In genomic region chr13:116711148-116711865, GRCm38 (mm10) we compare ENCODE assay signal across 8 mouse cellular contexts.
DNase-seq lines count a peak whose midpoint lies in the region; ATAC-seq and TF ChIP-seq lines count a peak whose summit lies in the region.

No protein-coding gene starts in this region.

- no peak for TF ChIP-seq CTCF in ES-Bruce4 (IDR thresholded peaks at IDR 0.05; ENCODE audit: low read depth, low read length)
- TF ChIP-seq CTCF in liver, postnatal 0 days (IDR thresholded peaks at IDR 0.05; ENCODE audit: low read depth): no peak
- TF ChIP-seq CTCF in left cerebral cortex, adult 2 months (IDR thresholded peaks at IDR 0.05): no peak
- TF ChIP-seq CTCF in layer of hippocampus, adult 2 months (conservative IDR thresholded peaks at IDR 0.05): no peak

- ATAC-seq in forebrain, embryonic 15.5 days (replicated peaks): peak; percentile 53
- peak; percentile 48 for ATAC-seq in liver, postnatal 0 days

- peaks cover 9% of the 10 kb centered on the region for H3K27me3 ChIP-seq in ES-Bruce4 (ENCODE audit: control insufficient read depth, insufficient read depth, low read length, poor library complexity, severe bottlenecking)
- H3K27me3 ChIP-seq in forebrain, embryonic 15.5 days: peaks cover 49% of the 10 kb centered on the region
- H3K27me3 ChIP-seq in liver, postnatal 0 days (ENCODE audit: insufficient read depth, low read length): peaks cover 57% of the 10 kb centered on the region

- H3K36me3 ChIP-seq in ES-Bruce4 (ENCODE audit: control insufficient read depth, insufficient read depth, low read length, poor library complexity, severe bottlenecking): no peaks in the 10 kb centered on the region
- H3K36me3 ChIP-seq in forebrain, embryonic 15.5 days: no peaks in the 10 kb centered on the region
- no peaks in the 10 kb centered on the region for H3K36me3 ChIP-seq in liver, postnatal 0 days (replicated peaks; ENCODE audit: insufficient read depth, low read length)

- H3K9me3 ChIP-seq in ES-Bruce4 (replicated peaks; ENCODE audit: control insufficient read depth, insufficient read depth, low read length, poor library complexity, severe bottlenecking): no peaks in the 10 kb centered on the region
- no peaks in the 10 kb centered on the region for H3K9me3 ChIP-seq in forebrain, embryonic 15.5 days
- no peaks in the 10 kb centered on the region for H3K9me3 ChIP-seq in liver, postnatal 0 days (ENCODE audit: low read length)

- peak overlapping the region; percentile 55 for H3K4me2 ChIP-seq in forebrain, embryonic 15.5 days (replicated peaks)
- H3K4me2 ChIP-seq in liver, postnatal 0 days (ENCODE audit: low read depth, low read length): peak overlapping the region; percentile 64

- peak overlapping the region; percentile 24 for H3K4me3 ChIP-seq in ES-Bruce4 (ENCODE audit: low read depth, low read length)
- peak overlapping the region; percentile 31 for H3K4me3 ChIP-seq in forebrain, embryonic 15.5 days
- H3K4me3 ChIP-seq in liver, postnatal 0 days (ENCODE audit: low read depth, low read length): peak overlapping the region; percentile 32
- no peak overlapping the region for H3K4me3 ChIP-seq in left cerebral cortex, adult 2 months
- no peak overlapping the region for H3K4me3 ChIP-seq in layer of hippocampus, adult 2 months

- no peak for TF ChIP-seq POLR2A in ES-Bruce4 (IDR thresholded peaks at IDR 0.05; ENCODE audit: insufficient read depth, low read length)

- DNase-seq in adrenal gland, postnatal 14 days: peak; percentile 19
- no peak for DNase-seq in adrenal gland, adult 18-20 months (ENCODE audit: low spot score in 2 of 2)
- peak; percentile 21 for DNase-seq in liver, postnatal 0 days
- no peak for DNase-seq in left cerebral cortex, adult 2 months (ENCODE audit: extremely low spot score in 1 of 2, low spot score in 2 of 2)
- DNase-seq in left cerebral cortex, adult 18-20 months (ENCODE audit: low spot score in 2 of 2): no peak
- DNase-seq in layer of hippocampus, adult 2 months (ENCODE audit: low spot score in 2 of 2): no peak

- no peak overlapping the region for H3K9ac ChIP-seq in ES-Bruce4 (ENCODE audit: low read depth, poor library complexity, severe bottlenecking)
- peak overlapping the region; percentile 27; the same call in 1 of the 2 replicates for H3K9ac ChIP-seq in forebrain, embryonic 15.5 days (replicated peaks)
- no peak overlapping the region for H3K9ac ChIP-seq in liver, postnatal 0 days (replicated peaks)

- no peak for TF ChIP-seq EP300 in ES-Bruce4 (IDR thresholded peaks at IDR 0.05; ENCODE audit: insufficient read depth, low read depth, low read length)
- TF ChIP-seq EP300 in liver, postnatal 0 days (IDR thresholded peaks at IDR 0.05; ENCODE audit: low read depth): no peak

- no peaks in the 10 kb centered on the region for H3K4me1 ChIP-seq in ES-Bruce4 (ENCODE audit: control insufficient read depth, insufficient read depth, low read length)
- H3K4me1 ChIP-seq in forebrain, embryonic 15.5 days: peaks cover 31% of the 10 kb centered on the region
- no peaks in the 10 kb centered on the region for H3K4me1 ChIP-seq in liver, postnatal 0 days (ENCODE audit: insufficient read depth)

- H3K27ac ChIP-seq in ES-Bruce4 (ENCODE audit: insufficient read depth, low read length): no peak overlapping the region
- H3K27ac ChIP-seq in forebrain, embryonic 15.5 days (replicated peaks): peak overlapping the region; percentile 41
- H3K27ac ChIP-seq in liver, postnatal 0 days (ENCODE audit: low read depth): no peak overlapping the region
- no peak overlapping the region for H3K27ac ChIP-seq in left cerebral cortex, adult 2 months
- no peak overlapping the region for H3K27ac ChIP-seq in layer of hippocampus, adult 2 months

- 2% methylated on average over 22 of the region's 22 CpGs for WGBS in forebrain, embryonic 15.5 days
- WGBS in liver, postnatal 0 days (ENCODE audit: insufficient replicate concordance): 3% methylated on average over 22 of the region's 22 CpGs

- intact Hi-C loops in left cerebral cortex, adult 2 months (cut with DNase I): loop anchor here (5.0 kb wide), 1 partner anchor 1724 kb away; no protein-coding TSS in a partner anchor

Comparison
In these comparisons a context has a peak if more than half of its experiments do, and no peak if none do; other contexts are left out.
1. DNase-seq: peak in adrenal gland, postnatal 14 days (single experiment) and liver, postnatal 0 days (single experiment); none in adrenal gland, adult 18-20 months (0 of 2), left cerebral cortex, adult 2 months (0 of 2), left cerebral cortex, adult 18-20 months (0 of 2) and layer of hippocampus, adult 2 months (0 of 2).
2. H3K4me3 ChIP-seq: peak in ES-Bruce4 (single experiment), forebrain, embryonic 15.5 days (single experiment) and liver, postnatal 0 days (single experiment); none in left cerebral cortex, adult 2 months (single experiment) and layer of hippocampus, adult 2 months (single experiment).